Mouse (Mus musculus): ENCODE data around the gene Abca13. TPM values are rescaled to one million over a fixed set of nuclear protein-coding genes. Genes with fewer than 3 reads are reported as not detected.

Abca13 gene
- polyA plus RNA-seq, 1 experiment from 2014 or later: 0.03 TPM

- Histone ChIP-seq H3K36me3 (ENCODE audit: control insufficient read depth, insufficient read depth, low read length) (no peaks in the 10 kb centered on the region), H3K9ac (ENCODE audit: low read length) (no peak overlapping the region), H3K4me3 (ENCODE audit: control insufficient read depth in 1 of 2, insufficient read depth in 1 of 2, low read depth in 1 of 2, low read length in 2 of 2) (no peak overlapping the region), H3K27me3 (ENCODE audit: control insufficient read depth, insufficient read depth, low read length) (no peaks in the 10 kb centered on the region), H3K4me1 (ENCODE audit: control insufficient read depth in 2 of 2, insufficient read depth in 2 of 2, low read length in 2 of 2) (no peaks in the 10 kb centered on the region), H3K27ac (replicated peaks in 1 of 2; ENCODE audit: control insufficient read depth in 1 of 2, insufficient read depth in 1 of 2, low read depth in 2 of 2, low read length in 2 of 2) (no peak overlapping the region), H3K4me2 (ENCODE audit: low read length) (no peak overlapping the region), H3K9me3 (ENCODE audit: control insufficient read depth, low read length) (no peaks in the 10 kb centered on the region)
- ATAC-seq (ENCODE audit: insufficient number of reproducible peaks, insufficient read depth, low FRiP score, low read depth): no peak
- 77% methylated on average over 2 of the region's 2 CpGs for WGBS
These were observed 431.1 kb downstream of the Abca13 start for GRCm38 (mm10) chr11:9622888-9623287.

GRCm38 (mm10) chr11:9624753-9625152 lies 433.0 kb downstream of the Abca13 start:
- no peak for ATAC-seq (ENCODE audit: insufficient number of reproducible peaks, insufficient read depth, low FRiP score, low read depth)
- Histone ChIP-seq H3K4me2 (ENCODE audit: low read length) (no peak overlapping the region), H3K9me3 (ENCODE audit: control insufficient read depth, low read length) (no peaks in the 10 kb centered on the region), H3K27ac (replicated peaks in 1 of 2; ENCODE audit: control insufficient read depth in 1 of 2, insufficient read depth in 1 of 2, low read depth in 2 of 2, low read length in 2 of 2) (no peak overlapping the region), H3K4me3 (ENCODE audit: control insufficient read depth in 1 of 2, insufficient read depth in 1 of 2, low read depth in 1 of 2, low read length in 2 of 2) (no peak overlapping the region), H3K9ac (ENCODE audit: low read length) (no peak overlapping the region), H3K27me3 (ENCODE audit: control insufficient read depth, insufficient read depth, low read length) (no peaks in the 10 kb centered on the region), H3K36me3 (ENCODE audit: control insufficient read depth, insufficient read depth, low read length) (no peaks in the 10 kb centered on the region), H3K4me1 (ENCODE audit: control insufficient read depth in 2 of 2, insufficient read depth in 2 of 2, low read length in 2 of 2) (no peaks in the 10 kb centered on the region)
- 73% methylated on average over 1 of the region's 1 CpGs for WGBS

- H3K36me3 ChIP-seq (ENCODE audit: control insufficient read depth, insufficient read depth, low read length): no peaks in the 10 kb centered on the region
These were observed 434.1 kb downstream of the Abca13 start for GRCm38 (mm10) chr11:9625812-9626211.

GRCm38 (mm10) chr11:9647272-9647671 lies 455.5 kb downstream of the Abca13 start:
- ATAC-seq (ENCODE audit: insufficient number of reproducible peaks, insufficient read depth, low FRiP score, low read depth): no peak
- Histone ChIP-seq H3K9ac (ENCODE audit: low read length) (no peak overlapping the region), H3K9me3 (ENCODE audit: control insufficient read depth, low read length) (no peaks in the 10 kb centered on the region), H3K4me3 (ENCODE audit: control insufficient read depth in 1 of 2, insufficient read depth in 1 of 2, low read depth in 1 of 2, low read length in 2 of 2) (no peak overlapping the region), H3K27me3 (ENCODE audit: control insufficient read depth, insufficient read depth, low read length) (no peaks in the 10 kb centered on the region), H3K4me2 (ENCODE audit: low read length) (no peak overlapping the region), H3K4me1 (ENCODE audit: control insufficient read depth in 2 of 2, insufficient read depth in 2 of 2, low read length in 2 of 2) (no peaks in the 10 kb centered on the region), H3K27ac (replicated peaks in 1 of 2; ENCODE audit: control insufficient read depth in 1 of 2, insufficient read depth in 1 of 2, low read depth in 2 of 2, low read length in 2 of 2) (no peak overlapping the region), H3K36me3 (ENCODE audit: control insufficient read depth, insufficient read depth, low read length) (no peaks in the 10 kb centered on the region)
- 50% methylated on average over 3 of the region's 3 CpGs for WGBS

More at GRCm38 (mm10) chr11:9625812-9626211, 434.1 kb downstream of the Abca13 start:
- Histone ChIP-seq H3K9me3 (ENCODE audit: control insufficient read depth, low read length) (no peaks in the 10 kb centered on the region), H3K4me3 (ENCODE audit: control insufficient read depth in 1 of 2, insufficient read depth in 1 of 2, low read depth in 1 of 2, low read length in 2 of 2) (no peak overlapping the region), H3K9ac (ENCODE audit: low read length) (no peak overlapping the region), H3K27me3 (ENCODE audit: control insufficient read depth, insufficient read depth, low read length) (no peaks in the 10 kb centered on the region), H3K4me2 (ENCODE audit: low read length) (no peak overlapping the region), H3K4me1 (ENCODE audit: control insufficient read depth in 2 of 2, insufficient read depth in 2 of 2, low read length in 2 of 2) (no peaks in the 10 kb centered on the region), H3K27ac (replicated peaks in 1 of 2; ENCODE audit: control insufficient read depth in 1 of 2, insufficient read depth in 1 of 2, low read depth in 2 of 2, low read length in 2 of 2) (no peak overlapping the region)
- 84% methylated on average over 1 of the region's 1 CpGs for WGBS
- ATAC-seq (ENCODE audit: insufficient number of reproducible peaks, insufficient read depth, low FRiP score, low read depth): no peak

GRCm38 (mm10) chr11:9647991-9648390 lies 456.2 kb downstream of the Abca13 start:
- no peak overlapping the region for H3K4me2 ChIP-seq (ENCODE audit: low read length)
- H3K4me1 ChIP-seq (ENCODE audit: control insufficient read depth in 2 of 2, insufficient read depth in 2 of 2, low read length in 2 of 2): no peaks in the 10 kb centered on the region
- no peaks in the 10 kb centered on the region for H3K9me3 ChIP-seq (ENCODE audit: control insufficient read depth, low read length)
- 47% methylated on average over 3 of the region's 3 CpGs for WGBS
- no peaks in the 10 kb centered on the region for H3K36me3 ChIP-seq (ENCODE audit: control insufficient read depth, insufficient read depth, low read length)
- no peak overlapping the region for H3K4me3 ChIP-seq (ENCODE audit: control insufficient read depth in 1 of 2, insufficient read depth in 1 of 2, low read depth in 1 of 2, low read length in 2 of 2)
- no peak for ATAC-seq (ENCODE audit: insufficient number of reproducible peaks, insufficient read depth, low FRiP score, low read depth)
- no peaks in the 10 kb centered on the region for H3K27me3 ChIP-seq (ENCODE audit: control insufficient read depth, insufficient read depth, low read length)
- no peak overlapping the region for H3K27ac ChIP-seq (replicated peaks in 1 of 2; ENCODE audit: control insufficient read depth in 1 of 2, insufficient read depth in 1 of 2, low read depth in 2 of 2, low read length in 2 of 2)
- no peak overlapping the region for H3K9ac ChIP-seq (ENCODE audit: low read length)

- Histone ChIP-seq H3K9ac (ENCODE audit: low read length) (no peak overlapping the region), H3K27ac (replicated peaks in 1 of 2; ENCODE audit: control insufficient read depth in 1 of 2, insufficient read depth in 1 of 2, low read depth in 2 of 2, low read length in 2 of 2) (peak overlapping the region; percentile 10 to 69; a peak in 2 of 4 replicates), H3K36me3 (ENCODE audit: control insufficient read depth, insufficient read depth, low read length) (no peaks in the 10 kb centered on the region), H3K27me3 (ENCODE audit: control insufficient read depth, insufficient read depth, low read length) (no peaks in the 10 kb centered on the region), H3K4me3 (ENCODE audit: control insufficient read depth in 1 of 2, insufficient read depth in 1 of 2, low read depth in 1 of 2, low read length in 2 of 2) (no peak overlapping the region), H3K9me3 (ENCODE audit: control insufficient read depth, low read length) (no peaks in the 10 kb centered on the region), H3K4me1 (ENCODE audit: control insufficient read depth in 2 of 2, insufficient read depth in 2 of 2, low read length in 2 of 2) (no peaks in the 10 kb centered on the region), H3K4me2 (ENCODE audit: low read length) (no peak overlapping the region)
- WGBS: 56% methylated on average over 3 of the region's 3 CpGs
- peak; percentile 43; the same call in 1 of the 2 replicates for ATAC-seq (ENCODE audit: insufficient number of reproducible peaks, insufficient read depth, low FRiP score, low read depth)
These were observed 475.0 kb downstream of the Abca13 start for GRCm38 (mm10) chr11:9666648-9667255.

GRCm38 (mm10) chr11:9669430-9669829 lies 477.7 kb downstream of the Abca13 start:
- 61% methylated on average over 1 of the region's 1 CpGs for WGBS
- Histone ChIP-seq H3K9me3 (ENCODE audit: control insufficient read depth, low read length) (no peaks in the 10 kb centered on the region), H3K4me3 (ENCODE audit: control insufficient read depth in 1 of 2, insufficient read depth in 1 of 2, low read depth in 1 of 2, low read length in 2 of 2) (no peak overlapping the region), H3K27ac (replicated peaks in 1 of 2; ENCODE audit: control insufficient read depth in 1 of 2, insufficient read depth in 1 of 2, low read depth in 2 of 2, low read length in 2 of 2) (no peak overlapping the region), H3K4me1 (ENCODE audit: control insufficient read depth in 2 of 2, insufficient read depth in 2 of 2, low read length in 2 of 2) (no peaks in the 10 kb centered on the region), H3K36me3 (ENCODE audit: control insufficient read depth, insufficient read depth, low read length) (no peaks in the 10 kb centered on the region), H3K9ac (ENCODE audit: low read length) (no peak overlapping the region), H3K27me3 (ENCODE audit: control insufficient read depth, insufficient read depth, low read length) (no peaks in the 10 kb centered on the region), H3K4me2 (ENCODE audit: low read length) (no peak overlapping the region)
- no peak for ATAC-seq (ENCODE audit: insufficient number of reproducible peaks, insufficient read depth, low FRiP score, low read depth)

GRCm38 (mm10) chr11:9684952-9685351 lies 493.2 kb downstream of the Abca13 start:
- WGBS: 81% methylated on average over 2 of the region's 2 CpGs
- H3K9me3 ChIP-seq (ENCODE audit: control insufficient read depth, low read length): no peaks in the 10 kb centered on the region
- ATAC-seq (ENCODE audit: insufficient number of reproducible peaks, insufficient read depth, low FRiP score, low read depth): no peak

More at GRCm38 (mm10) chr11:9684952-9685351, 493.2 kb downstream of the Abca13 start:
- no peaks in the 10 kb centered on the region for H3K27me3 ChIP-seq (ENCODE audit: control insufficient read depth, insufficient read depth, low read length)
- no peaks in the 10 kb centered on the region for H3K4me1 ChIP-seq (ENCODE audit: control insufficient read depth in 2 of 2, insufficient read depth in 2 of 2, low read length in 2 of 2)
- no peak overlapping the region for H3K27ac ChIP-seq (replicated peaks in 1 of 2; ENCODE audit: control insufficient read depth in 1 of 2, insufficient read depth in 1 of 2, low read depth in 2 of 2, low read length in 2 of 2)
- no peak overlapping the region for H3K9ac ChIP-seq (ENCODE audit: low read length)
- no peaks in the 10 kb centered on the region for H3K36me3 ChIP-seq (ENCODE audit: control insufficient read depth, insufficient read depth, low read length)
- no peak overlapping the region for H3K4me2 ChIP-seq (ENCODE audit: low read length)
- no peak overlapping the region for H3K4me3 ChIP-seq (ENCODE audit: control insufficient read depth in 1 of 2, insufficient read depth in 1 of 2, low read depth in 1 of 2, low read length in 2 of 2)
